Mouse (Mus musculus) C2C12 (cell line): Measurements from ENCODE around the gene Rabgap1l. TPM values are rescaled to one million over a fixed set of nuclear protein-coding genes. Genes with fewer than 3 reads are reported as not detected.

Experiments
- H3K27me3 ChIP-seq: one replicate; pipeline ENCODE4 v1.6.1; 2011; ENCODE audit not compliant: control insufficient read depth, insufficient read depth, insufficient read length
- H3K36me3 ChIP-seq: one replicate; pipeline ENCODE4 v1.6.1; 2011; ENCODE audit not compliant: control insufficient read depth, insufficient read depth
- H3K4me3 ChIP-seq: one replicate; pipeline ENCODE4 v1.5.1; 2011; ENCODE audit warnings: mild to moderate bottlenecking, control low read depth; ENCODE audit not compliant: poor library complexity, insufficient read depth, severe bottlenecking
- H3K79me2 ChIP-seq: one replicate; pipeline ENCODE4 v1.6.1; 2011; ENCODE audit not compliant: control insufficient read depth, insufficient read depth
- H3K79me3 ChIP-seq: one replicate; pipeline ENCODE4 v1.6.1; 2011; ENCODE audit warnings: low read depth, control low read depth
- H3ac ChIP-seq: one replicate; pipeline ENCODE3; 2011; ENCODE audit warnings: low read depth; ENCODE audit not compliant: control insufficient read depth, insufficient read length
- CEBPB ChIP-seq: IDR thresholded peaks from one replicate; pipeline ENCODE4 v1.6.1; 2011; ENCODE audit warnings: low read depth, mild to moderate bottlenecking, control low read depth, moderate library complexity
- CTCF ChIP-seq: IDR thresholded peaks from one replicate; pipeline ENCODE4 v1.5.1; 2011; ENCODE audit not compliant: control insufficient read depth, insufficient read depth, insufficient read length
- FOSL1 ChIP-seq: IDR thresholded peaks from one replicate; pipeline ENCODE4 v1.8.0; 2011; ENCODE audit warnings: mild to moderate bottlenecking, low read length; ENCODE audit not compliant: poor library complexity, insufficient read depth, severe bottlenecking
- MAX ChIP-seq: IDR thresholded peaks from one replicate; pipeline ENCODE4 v1.6.1; 2011; ENCODE audit warnings: mild to moderate bottlenecking, control low read depth
- MYOD1 ChIP-seq: IDR thresholded peaks from one replicate; pipeline ENCODE4 v1.6.1; 2011; ENCODE audit warnings: low read depth; ENCODE audit not compliant: control insufficient read depth, insufficient read length
- MYOG ChIP-seq: IDR thresholded peaks from one replicate; pipeline ENCODE4 v1.6.1; 2011; ENCODE audit not compliant: control insufficient read depth, insufficient read length; ENCODE audit errors: extremely low read depth
- USF1 ChIP-seq: IDR thresholded peaks from one replicate; pipeline ENCODE4 v1.6.1; 2011; ENCODE audit warnings: low read depth, mild to moderate bottlenecking, control low read depth, moderate library complexity
- long read RNA-seq, 2 experiments: library from polyadenylated mRNA; unstranded; transcript quantifications; one replicate each; pipeline ENCODE4 v2.0.0; 2019 to 2020
- polyA plus RNA-seq: library from polyadenylated mRNA; unstranded; fragments of >200 nt; fragmentation: generic; extraction: Trizol; gene quantifications from one replicate; pipeline ENCODE4 v1.2.1, GENCODE M21; 2012; ENCODE audit warnings: missing spikeins

Gene Rabgap1l
- 3.2 TPM for polyA plus RNA-seq
- long read RNA-seq, experiment 1, partial matches to known transcripts = 7 of 15 reads
- long read RNA-seq, experiment 1, other reads (novel, unspliced or antisense) = 5 of 15 reads
- long read RNA-seq, experiment 2, transcript Rabgap1l-201 (21 exons, 2,748 nt) = major isoform, 18 of 66 reads
- long read RNA-seq, experiment 2, partial matches to known transcripts = 25 of 66 reads
- long read RNA-seq, experiment 2, other reads (novel, unspliced or antisense) = 23 of 66 reads

DNA sequence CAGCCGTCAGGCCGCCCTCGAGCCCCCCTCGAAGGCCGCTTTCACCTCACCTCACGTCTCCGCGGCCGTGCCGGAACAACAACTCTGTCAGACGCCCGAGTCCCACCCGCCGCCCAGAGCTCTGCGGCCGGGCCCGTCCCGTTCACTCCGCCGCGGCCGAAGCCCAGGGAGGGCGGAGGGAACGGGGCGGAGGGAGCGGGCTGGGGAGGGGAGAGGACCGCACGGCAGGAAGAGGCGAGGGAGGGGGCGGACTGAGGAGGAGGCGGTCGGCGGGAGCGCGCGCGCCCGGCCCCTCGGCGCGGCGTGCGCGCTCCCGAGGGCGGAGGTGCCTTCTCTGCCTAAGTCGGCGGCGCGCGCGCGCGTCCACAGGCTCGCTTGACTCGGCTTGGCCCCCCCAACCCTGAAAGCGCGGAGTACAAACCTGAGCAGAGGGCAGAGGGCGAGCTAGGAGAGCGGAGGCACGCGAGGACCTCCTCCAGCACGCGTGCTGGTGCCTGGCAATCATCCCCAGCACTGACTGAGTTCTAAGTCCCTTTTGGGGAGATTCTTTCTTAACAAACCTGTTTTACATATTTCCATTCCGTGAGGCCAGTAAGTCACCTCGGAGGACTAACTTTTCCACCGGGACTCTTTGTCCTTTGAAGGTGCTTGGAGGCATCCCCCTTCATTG, at the start of gene Rabgap1l:
Gene Rabgap1l, minus strand, starts transcription at position 526 of the 670 bp plus-strand sequence.
- TF ChIP-seq FOSL1 = no peak
- TF ChIP-seq MAX = peak; percentile 13
- peaks cover 21% of the 10 kb centered on the region for H3K79me2 ChIP-seq
- H3K79me3 ChIP-seq = peaks cover 10% of the 10 kb centered on the region
- no peaks in the 10 kb centered on the region for H3K27me3 ChIP-seq
- H3ac ChIP-seq = peak within 1 kb of the TSS; percentile 88
- H3K36me3 ChIP-seq = no peaks in the 10 kb centered on the region
- H3K4me3 ChIP-seq = peak within 1 kb of the TSS; percentile 72

DNA sequence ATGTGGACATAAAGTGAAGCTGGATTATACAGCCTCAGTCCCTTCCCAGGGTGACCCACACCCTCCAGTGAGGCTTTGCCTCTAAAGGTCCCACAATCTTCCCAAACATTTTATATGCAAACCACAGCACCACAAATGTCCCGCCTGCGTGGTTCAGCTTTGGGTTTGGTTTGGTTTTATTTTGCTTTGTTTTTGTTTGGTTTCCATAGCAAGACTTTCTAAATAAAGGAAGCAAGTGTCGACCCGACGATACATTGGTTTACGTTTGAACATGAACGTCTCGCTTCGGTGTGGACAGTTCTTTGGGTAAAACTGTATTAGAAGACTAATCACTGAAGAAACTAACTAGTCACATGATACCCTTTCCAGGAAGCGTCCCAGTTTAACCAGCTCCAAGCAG, 49.6 kb upstream of the Rabgap1l start:
- Histone ChIP-seq H3K36me3 (no peaks in the 10 kb centered on the region), H3ac (no peak overlapping the region), H3K27me3 (no peaks in the 10 kb centered on the region), H3K79me3 (no peaks in the 10 kb centered on the region), H3K79me2 (no peaks in the 10 kb centered on the region), H3K4me3 (no peak overlapping the region)
- TF ChIP-seq MAX = no peak
- TF ChIP-seq MYOD1 = no peak
- no peak for TF ChIP-seq CTCF
- no peak for TF ChIP-seq USF1
- TF ChIP-seq MYOG = no peak
- no peak for TF ChIP-seq FOSL1
- no peak for TF ChIP-seq CEBPB

GRCm38 (mm10) chr1:160840618-160841017, 47.6 kb upstream of the Rabgap1l start:
- H3K27me3 ChIP-seq = no peaks in the 10 kb centered on the region
- H3ac ChIP-seq = no peak overlapping the region
- no peaks in the 10 kb centered on the region for H3K79me3 ChIP-seq
- TF ChIP-seq MAX = no peak
- TF ChIP-seq CEBPB = no peak
- no peak for TF ChIP-seq FOSL1
- TF ChIP-seq MYOG = no peak
- no peak for TF ChIP-seq CTCF
- no peak for TF ChIP-seq USF1
- TF ChIP-seq MYOD1 = no peak
- H3K36me3 ChIP-seq = no peaks in the 10 kb centered on the region
- H3K79me2 ChIP-seq = no peaks in the 10 kb centered on the region
- no peak overlapping the region for H3K4me3 ChIP-seq

- Histone ChIP-seq H3K36me3 (no peaks in the 10 kb centered on the region), H3K79me2 (no peaks in the 10 kb centered on the region), H3ac (no peak overlapping the region), H3K79me3 (no peaks in the 10 kb centered on the region), H3K4me3 (no peak overlapping the region), H3K27me3 (no peaks in the 10 kb centered on the region)
- TF ChIP-seq MYOG (no peak), USF1 (no peak), CEBPB (no peak)
Observed at GRCm38 (mm10) chr1:160839095-160839494, 46.1 kb upstream of the Rabgap1l start.

DNA sequence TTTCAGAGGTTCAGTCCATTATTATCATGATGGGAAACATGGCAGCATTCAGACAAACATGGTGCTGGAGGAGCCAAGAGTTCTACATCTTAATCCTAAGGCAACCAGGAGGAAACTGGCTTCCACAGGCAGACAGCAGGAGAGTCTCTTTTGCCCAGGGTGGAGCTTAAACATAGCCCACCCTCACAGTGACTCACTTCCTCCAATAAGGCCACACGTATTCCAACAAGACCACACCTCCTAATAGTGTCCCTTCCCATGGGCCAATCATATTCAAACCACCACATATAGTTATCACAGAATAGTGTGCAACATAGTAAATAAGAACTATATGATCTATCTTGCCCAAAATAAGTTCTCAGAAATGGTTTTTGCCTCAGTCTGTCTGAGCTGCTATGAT, 41.4 kb upstream of the Rabgap1l start:
- TF ChIP-seq CEBPB (no peak), FOSL1 (no peak), MYOG (no peak), MAX (no peak), MYOD1 (no peak), CTCF (no peak), USF1 (no peak)
- no peak overlapping the region for H3ac ChIP-seq
- H3K79me2 ChIP-seq = no peaks in the 10 kb centered on the region

More for the DNA sequence above, 41.4 kb upstream of the Rabgap1l start:
- no peaks in the 10 kb centered on the region for H3K27me3 ChIP-seq
- no peaks in the 10 kb centered on the region for H3K79me3 ChIP-seq
- H3K36me3 ChIP-seq = no peaks in the 10 kb centered on the region
- no peak overlapping the region for H3K4me3 ChIP-seq
